Mouse (Mus musculus) megakaryocyte-erythroid progenitor cell, adult 5-6 weeks (primary cell): ENCODE data around the gene Col4a2. TPM values are rescaled to one million over a fixed set of nuclear protein-coding genes. Genes with fewer than 3 reads are reported as not detected.

ENCODE experiments used
- ATAC-seq: replicated peaks from 2 replicates; pipeline ENCODE4 v1.8.0; 2016; ENCODE audit warnings: mild to moderate bottlenecking, inconsistent platforms; ENCODE audit not compliant: severe bottlenecking, poor library complexity, low FRiP score, low TSS enrichment
- total RNA-seq, 2 experiments: library from RNA; stranded (forward) in 1 of 2; stranded (reverse) in 1 of 2; fragments of 200-1000, 215-1000 nt in 1 of 2; fragments of >200 nt in 1 of 2; fragmentation: Nextera tagmentation in 1 of 2; gene quantifications; 2 replicates each; pipeline ENCODE4 v1.2.3; 2014 to 2017

The Col4a2 gene
- 0.20 and 0.35 TPM in 2 replicates for total RNA-seq (2014; fragmentation: Nextera tagmentation)
- total RNA-seq (2017), result 0.56 and 0.57 TPM in 2 replicates

DNA sequence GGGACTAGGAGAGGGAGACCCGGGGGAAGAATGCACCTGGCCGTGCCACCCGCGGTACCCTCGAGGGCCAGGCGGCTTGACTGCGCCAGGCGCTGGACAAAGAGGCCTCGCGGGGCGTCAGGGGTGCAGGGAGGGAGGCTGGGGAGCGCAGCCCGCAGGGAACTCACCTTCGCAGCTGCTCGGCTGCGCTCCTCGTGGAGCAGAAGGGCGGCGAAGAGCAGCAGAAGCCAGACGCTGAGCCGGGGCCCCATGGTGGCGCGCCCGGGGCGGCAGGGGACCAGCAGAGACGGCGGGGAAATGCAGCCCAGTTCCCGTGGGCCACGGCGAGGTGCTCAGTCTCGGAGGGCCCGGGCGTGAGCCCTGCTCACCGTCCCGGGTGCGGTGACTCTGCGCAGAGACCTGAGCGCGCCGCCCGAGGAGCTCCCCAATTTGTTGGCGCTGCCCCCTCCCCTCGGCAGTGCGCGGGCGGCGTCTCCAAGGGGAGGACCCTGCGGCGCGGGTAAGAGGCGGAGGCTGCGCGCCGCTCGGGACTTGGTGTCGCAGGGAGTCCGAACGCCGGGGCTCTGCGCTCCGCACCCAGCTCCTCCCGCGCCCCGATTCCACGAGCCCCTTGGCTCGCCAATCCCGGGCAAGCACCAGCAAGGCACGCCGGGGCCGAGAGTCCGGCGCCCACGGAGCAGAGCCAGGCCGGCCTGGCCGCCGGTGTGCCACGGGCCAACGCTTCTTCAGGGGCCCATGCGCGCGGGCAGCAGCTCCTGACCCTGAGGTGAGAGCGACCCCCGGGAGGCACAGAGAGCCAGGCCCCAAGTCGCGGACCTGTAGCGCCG lies at the start of gene Col4a2, which contains the start of gene Col4a1:
Gene Col4a2, plus strand, starts transcription at position 457 of the 827 bp plus-strand sequence.
Gene Col4a1, minus strand, starts transcription at position 478 of the 827 bp plus-strand sequence.
- ATAC-seq, result no peak

DNA sequence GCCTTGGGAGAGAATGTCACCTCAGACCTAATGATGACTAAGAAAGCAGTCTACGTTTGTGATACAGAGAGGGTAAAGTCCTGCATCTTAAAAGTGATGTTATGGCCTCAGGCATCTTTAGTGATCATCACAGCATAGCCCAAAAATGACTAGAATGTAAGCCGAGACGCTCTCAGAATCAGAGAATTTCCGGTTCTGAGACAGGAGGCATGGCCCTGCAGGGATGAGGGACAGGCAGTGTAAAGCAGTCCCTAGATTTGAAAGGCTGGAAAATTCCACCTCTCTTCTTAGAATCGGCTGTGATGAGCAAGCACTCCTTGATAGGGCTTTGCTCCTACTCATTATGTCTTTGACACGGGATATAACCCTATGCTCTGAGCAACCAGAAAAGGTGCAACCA lies 48.8 kb upstream of the Col4a2 start:
- no peak for ATAC-seq

DNA sequence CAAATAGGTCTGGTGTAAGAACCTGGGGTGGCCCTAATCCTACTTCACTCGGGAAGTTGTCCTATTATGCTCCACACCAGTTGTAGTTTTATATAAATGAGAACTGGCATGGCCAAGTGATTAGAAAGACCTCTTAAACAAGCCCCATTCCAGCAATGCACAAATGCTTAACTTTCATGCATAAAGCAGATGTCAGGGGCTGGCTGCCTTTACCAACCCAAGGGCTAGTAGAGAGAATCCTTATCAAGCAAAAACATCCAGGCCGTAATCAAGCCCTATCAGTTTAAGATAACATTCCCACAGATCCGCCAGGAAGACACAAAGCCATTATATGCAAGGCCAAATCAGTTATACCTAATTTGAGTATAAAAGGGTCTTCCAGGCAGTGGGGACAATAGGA lies 46.6 kb upstream of the Col4a2 start:
- ATAC-seq, result no peak

DNA sequence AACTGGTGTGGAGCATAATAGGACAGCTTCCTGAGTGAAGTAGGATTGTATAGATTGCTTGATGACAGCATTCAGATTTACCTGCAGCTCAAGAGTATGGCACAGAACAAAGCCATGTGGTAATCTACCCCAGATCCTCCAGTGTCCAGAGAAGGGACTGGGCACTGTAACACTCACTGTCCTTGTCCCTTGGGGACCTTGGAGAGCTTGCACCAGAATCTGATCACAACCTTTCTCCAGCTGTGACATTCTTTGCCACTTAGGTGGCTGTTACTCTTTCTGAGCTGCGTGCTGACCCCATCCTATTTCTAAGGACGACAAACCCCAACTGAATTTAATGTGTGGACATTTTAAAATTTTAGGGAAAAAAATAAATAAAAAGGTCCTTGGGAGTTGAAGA lies 46.1 kb upstream of the Col4a2 start:
- no peak for ATAC-seq

DNA sequence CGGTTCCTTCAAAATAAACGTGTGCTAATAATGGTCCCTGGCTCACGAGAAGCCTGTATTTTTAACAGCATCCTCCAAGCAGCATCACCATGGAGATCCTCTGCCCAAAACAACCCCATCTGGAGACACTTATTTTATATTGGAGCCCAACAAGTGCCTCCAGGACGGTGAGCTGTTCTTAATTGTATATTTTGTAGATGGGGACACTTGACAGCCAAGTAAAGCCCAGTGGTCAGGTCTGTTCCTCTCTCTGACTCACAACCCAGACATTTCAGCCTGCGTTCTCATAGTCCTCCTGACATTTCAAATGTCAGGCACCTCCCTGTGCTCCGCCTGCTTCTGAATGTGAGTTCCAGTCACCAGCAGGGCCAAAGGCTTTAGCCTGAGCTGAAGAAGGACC lies 43.9 kb upstream of the Col4a2 start:
- no peak for ATAC-seq

DNA sequence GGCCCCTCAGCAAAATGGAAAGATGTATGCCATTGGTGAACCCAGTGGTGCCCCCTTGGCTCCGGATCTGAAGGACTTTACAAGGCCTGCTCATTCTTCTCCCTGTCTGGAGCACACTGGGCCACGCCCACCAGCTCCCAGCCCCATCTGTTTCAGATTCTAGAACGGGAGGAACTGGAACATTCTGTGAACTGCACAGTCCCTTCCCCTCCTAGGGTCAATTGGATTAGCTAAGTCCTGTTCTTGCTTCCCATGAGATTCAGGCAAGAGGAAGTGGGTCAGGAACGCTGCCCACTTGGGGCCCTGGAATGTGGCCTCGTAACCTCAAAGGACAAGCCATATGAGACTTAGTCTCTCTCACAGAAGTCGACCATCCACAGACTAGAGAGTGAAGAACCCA lies 41.8 kb upstream of the Col4a2 start:
- no peak for ATAC-seq

DNA sequence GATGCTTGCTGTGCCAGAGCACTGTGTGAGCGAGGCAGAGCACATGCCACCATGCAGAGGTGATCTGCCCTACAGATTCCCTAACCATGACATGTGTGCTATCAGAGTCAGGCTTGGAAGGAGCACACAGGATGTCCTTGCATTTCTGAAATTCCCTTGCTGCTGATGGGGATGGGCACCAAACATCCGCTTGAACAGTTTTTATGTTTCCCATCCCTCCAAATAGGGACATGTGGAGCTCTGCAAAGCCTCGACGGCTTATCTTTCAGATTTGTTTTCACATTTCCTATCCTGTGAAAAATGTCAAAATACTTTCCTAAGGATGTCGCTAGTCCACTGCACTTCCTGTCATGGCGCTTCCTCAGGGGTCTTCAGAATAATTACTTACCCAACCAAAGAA lies 40.4 kb upstream of the Col4a2 start:
- ATAC-seq, result no peak

DNA sequence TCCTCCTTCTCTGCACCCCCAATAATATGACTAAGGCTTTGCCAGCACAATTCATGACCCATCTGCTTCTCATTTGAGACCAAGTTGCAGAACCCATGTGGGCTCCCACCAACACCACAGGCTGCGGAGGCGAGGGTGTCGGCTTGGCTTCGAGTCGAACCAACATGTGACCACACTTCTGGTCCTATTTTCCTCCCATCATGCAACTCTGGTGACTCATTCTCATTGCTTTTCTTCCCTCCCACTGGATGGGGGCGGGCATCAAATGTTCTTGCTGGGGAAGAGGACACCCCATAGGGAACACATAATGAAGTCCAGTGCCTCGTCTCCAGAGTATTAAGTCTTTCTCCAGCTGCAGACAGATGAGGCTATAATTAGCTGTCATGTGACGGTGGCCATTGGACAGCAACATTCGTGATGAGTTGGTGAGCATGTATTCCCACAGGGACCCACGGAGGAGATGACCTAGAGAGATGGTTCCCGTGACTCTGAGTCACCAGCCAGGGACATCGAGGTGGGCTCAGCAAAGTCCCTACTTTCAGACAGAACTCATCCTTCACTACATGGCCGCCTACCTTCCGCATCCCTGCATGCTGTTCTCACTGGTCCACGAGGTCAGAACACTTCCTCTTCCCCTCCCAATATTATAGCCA lies 39.0 kb upstream of the Col4a2 start:
- ATAC-seq, result no peak

DNA sequence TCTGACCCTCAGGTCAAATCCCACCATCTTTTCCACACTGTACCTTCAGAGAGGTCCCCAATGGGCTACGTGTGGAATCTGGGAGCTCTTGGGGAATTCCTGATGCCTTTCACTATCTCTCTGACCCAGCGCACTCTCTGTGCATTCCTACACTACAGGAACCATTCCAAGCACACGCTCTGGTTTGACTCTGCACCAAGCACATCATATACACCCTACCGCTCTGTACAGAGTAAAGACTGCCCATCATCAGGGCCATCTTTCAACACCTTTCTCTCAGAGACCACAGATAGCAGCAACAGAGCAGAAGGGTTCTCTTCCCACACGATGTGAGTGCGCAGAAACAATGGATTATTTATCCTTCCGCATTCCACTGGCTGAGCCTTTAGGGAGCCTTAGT lies 38.2 kb upstream of the Col4a2 start:
- ATAC-seq, result no peak

DNA sequence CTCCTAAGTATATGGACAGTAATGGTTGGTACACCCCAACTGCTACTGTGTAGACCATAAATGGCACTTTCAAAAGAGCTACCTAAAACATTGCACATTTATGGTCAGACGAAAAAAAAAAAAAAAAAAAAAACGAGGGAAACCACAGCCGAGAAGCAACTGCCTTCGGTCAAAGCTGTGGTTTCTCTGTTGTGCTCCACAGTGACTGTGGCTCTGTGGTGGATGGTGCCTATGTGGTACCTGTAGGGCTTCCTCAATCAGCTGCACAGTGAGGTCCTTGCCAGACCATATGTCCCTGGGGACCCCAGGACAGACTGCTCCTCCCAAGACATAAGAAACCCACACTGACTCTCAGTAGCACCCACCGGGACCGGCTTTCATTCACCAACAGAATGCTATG lies 36.3 kb upstream of the Col4a2 start:
- no peak for ATAC-seq

DNA sequence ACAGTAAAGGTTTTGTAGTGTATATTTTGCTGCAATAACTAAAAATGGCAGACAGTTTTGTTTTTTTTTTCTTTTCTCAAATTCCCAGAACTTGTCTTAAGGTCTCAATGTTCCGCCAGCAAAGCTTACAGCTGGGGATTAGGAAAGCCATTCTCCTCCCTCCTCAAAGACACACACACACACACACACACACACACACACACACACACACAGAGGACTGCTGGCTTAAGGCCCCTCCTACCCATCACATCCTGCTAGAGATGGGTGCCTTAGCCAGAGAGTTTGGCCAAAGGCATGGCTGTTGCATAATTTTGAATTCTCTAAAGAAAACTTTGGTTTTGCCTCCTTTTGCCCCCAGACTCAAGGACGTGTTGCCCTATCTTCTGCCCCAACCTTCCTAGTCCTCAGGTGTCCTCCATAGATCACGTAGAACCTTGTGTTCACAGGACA lies 35.0 kb upstream of the Col4a2 start:
- ATAC-seq, result no peak

DNA sequence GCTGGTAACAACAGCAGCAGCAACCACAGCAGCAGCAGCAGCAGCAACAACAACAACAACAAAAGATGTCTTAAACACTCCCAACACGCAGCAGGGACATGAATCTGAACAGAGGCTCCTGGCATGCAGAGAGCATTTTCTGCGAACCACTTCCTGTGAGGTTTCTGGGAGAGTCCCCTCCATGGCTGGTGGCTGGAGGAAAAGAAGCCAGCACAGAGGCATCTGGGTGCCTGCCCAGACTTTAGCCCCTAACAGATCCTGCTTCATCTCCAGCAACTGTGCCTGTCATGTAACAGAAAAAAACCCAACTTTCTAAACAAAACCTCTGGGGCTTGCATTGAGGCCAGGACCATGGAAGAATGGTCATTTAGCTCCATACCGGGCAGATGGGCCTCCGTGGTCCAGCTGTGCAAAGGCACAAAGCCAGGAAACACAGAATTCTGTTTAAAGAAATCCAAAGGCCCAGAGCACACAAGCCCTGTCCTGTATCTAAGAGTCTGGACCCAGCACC lies 34.4 kb upstream of the Col4a2 start:
- ATAC-seq, result no peak

DNA sequence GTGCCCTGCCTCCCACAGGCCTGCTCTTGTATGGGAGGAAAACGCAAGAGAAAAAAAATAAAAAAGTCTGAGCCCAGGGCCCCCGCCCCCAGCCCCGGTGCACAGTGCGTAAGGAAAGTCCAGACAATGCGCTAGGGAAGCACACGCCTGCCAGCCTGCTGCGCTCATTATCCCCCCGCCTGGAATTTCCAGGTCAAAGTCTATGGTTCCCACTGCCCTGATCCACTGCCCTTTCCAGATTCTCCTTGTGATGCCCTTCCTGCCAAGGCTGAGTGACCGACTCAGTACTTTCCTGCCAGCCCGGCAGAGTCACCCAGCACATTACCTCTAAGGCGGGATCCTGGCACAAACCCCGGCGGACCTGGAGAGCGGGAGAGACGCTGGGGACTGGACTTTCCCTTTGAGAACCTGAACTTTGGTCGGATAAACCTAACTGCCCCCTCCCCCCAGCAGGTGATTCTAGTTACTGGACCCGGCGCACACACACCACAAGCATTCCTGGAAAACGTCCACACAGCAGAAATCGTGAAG lies 33.2 kb upstream of the Col4a2 start:
- ATAC-seq, result no peak

DNA sequence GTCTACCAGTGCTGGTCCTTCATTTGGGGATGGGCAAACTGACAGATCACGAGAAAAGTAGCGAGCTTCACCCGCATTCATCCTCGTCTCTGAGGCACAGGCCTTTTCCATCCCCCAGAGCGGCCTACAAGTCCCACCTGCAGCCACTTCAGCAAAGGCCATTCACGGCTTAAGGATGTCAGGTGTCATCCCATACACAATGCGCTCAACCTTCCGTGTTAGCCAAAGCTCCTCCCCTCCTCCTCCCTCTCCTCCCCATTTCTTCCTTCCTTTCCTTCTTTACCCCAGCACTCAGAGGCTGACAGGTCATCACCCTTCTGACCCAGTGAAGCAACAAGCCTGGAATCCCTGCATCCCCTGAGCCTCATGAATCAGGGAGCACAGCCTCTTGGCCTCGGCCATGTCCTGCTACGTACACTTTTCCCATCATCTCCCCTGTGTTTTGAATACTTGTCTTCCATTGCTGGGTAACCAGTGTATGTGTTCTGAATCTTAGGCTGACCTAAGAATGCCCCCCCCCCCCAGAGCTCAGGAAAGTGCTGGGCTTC lies 31.8 kb upstream of the Col4a2 start:
- ATAC-seq, result no peak

DNA sequence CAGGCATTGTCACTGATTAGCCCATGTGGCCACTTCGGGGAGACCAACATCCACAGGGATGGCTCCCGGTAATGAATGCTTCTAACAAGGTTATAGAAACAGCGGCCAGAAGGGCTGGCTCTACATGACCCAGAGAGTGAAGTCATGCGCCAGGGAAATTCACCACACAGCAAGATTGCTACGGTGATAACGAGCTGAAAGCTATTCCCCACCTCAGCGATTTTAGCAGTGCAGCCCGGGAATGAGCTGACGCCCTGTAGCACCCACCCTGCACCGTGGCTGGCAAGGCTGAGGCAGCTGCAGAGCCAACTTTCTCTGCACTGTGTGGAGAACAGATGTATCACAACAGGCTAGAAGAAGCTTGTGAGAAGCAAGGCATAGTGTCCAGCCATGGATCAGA lies 30.5 kb upstream of the Col4a2 start:
- no peak for ATAC-seq

DNA sequence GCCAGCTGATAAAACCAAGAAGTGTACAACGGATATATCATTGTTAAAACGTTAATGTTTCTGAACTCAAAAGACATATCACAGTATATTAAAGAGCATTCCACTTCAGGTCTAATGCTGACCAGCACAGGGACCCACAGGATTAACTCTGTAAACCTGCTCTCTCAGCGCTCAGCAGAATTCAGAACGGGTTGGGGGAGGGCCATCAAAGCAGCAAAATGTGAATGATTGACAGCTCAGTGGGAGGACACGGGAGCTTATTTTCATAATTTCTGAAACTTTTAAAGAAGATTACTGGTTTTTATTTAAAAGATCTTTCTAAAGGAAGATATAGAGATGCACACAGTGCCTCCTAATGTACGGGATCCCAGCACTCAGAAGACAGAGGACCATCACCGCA lies 29.9 kb upstream of the Col4a2 start:
- no peak for ATAC-seq

DNA sequence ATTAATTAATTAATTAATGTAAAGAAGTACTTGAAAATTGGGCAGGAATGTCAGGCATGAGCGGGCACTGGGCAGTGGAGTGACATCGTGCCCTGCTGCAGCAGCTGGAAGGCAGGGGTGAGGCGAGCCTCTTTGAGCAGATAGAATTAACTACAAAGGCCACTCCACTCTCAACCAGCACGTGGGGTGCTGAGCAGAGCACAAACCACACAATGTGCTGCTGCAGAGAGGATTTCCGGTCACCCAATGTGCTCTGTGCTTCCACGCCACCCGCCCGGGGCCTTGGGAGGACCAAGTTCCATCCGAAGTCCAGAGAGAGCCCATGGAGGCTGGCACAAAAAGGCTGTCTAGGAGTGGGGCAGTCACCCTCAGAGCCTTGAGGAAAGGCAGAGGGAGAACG lies 29.4 kb upstream of the Col4a2 start:
- ATAC-seq, result no peak

DNA sequence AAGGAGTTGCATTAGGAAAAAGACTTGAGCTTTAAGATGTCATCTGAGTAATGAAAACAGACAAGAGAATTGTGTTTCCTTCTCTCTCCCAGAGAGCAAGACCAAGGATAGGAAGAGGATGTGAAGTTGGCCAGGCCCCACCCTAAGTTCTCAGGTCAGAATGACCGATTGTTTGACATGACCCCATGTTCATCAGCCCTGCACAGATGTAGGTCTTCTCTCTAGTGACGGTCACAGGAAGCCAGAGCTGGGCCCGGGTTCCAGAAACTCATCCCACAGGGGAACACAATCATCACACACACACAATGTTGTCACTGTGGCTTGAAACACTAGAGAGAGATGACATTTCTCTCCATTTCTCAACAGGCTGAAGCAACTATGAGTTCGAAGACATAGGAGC lies 27.2 kb upstream of the Col4a2 start:
- ATAC-seq, result no peak

DNA sequence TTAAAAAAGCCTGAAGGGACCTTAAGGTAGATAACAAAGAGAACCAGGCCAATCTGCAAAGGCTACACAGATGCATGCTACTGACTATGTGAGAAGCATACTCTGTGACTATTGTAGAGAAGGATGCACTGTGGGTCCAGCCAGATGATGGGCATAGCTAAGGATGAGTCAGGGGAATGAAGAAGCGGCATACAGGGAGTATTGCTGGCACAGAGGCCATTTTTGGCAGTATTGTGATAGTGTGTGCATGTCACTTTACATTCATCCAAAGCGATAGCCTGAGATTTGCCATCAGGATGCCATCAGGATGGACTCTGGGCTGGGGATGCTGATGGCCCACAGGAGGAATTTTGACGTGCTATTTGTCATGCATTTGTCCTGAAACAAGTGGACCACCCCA lies 25.5 kb upstream of the Col4a2 start:
- no peak for ATAC-seq

DNA sequence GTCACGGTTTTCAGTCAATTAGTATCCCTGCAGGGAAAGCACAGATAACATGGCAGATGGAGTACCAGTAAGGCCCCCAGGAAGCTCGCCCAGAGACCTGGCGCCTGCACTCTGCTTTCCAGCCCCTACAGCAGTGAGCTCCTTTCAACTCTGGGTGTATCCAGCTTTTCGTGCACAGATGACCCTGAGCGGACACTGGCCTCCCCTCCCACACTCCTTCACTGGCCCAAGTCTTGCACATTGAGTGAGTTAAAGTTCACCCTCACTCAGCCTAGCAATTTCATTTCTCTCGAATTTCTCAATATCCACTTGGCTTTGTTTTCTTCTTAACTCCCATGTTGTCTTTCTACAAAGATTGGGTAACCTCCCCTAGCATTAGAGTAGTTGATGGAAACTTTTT lies 24.3 kb upstream of the Col4a2 start:
- no peak for ATAC-seq
